Mouse (Mus musculus) spleen, adult 2 months (tissue): ENCODE results near the gene Mpped2.

ENCODE experiments used
- CTCF ChIP-seq: fragments of 200-500 bp; IDR thresholded peaks from 2 replicates; pipeline ENCODE4 v1.5.1; 2011; ENCODE audit warnings: mild to moderate bottlenecking, inconsistent platforms; ENCODE audit not compliant: insufficient read depth, insufficient read length, insufficient replicate concordance; ENCODE audit errors: extremely low read depth
- POLR2A ChIP-seq: fragments of 200-500 bp; IDR thresholded peaks from 2 replicates; pipeline ENCODE4 v1.6.1; 2011; ENCODE audit warnings: low read depth, low read length, inconsistent platforms

DNA sequence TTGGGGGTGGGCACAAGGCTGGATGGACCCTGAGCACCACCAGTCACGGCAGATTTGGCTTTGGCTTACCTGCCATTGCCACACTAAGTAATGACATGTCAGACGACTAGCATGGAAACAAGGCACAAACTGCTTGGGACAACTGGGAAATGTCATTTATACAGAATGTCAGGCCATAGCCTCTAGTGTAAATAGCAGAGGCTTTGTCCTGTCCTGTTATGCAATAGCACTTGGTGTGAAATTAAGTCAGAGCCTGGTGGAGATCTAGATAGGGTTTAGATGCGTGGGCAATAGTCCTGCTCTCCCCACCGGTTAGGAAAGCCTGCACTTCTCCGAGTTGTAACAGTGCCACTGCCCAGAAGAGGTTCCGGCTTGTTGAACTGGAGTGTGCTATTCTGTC lies 128.8 kb downstream of the Mpped2 start:
- no peak for TF ChIP-seq CTCF
- TF ChIP-seq POLR2A = no peak
